Mouse (Mus musculus) urinary bladder, postnatal 4 days (tissue): ENCODE data around the gene Actl6a.
"Not testable (repeated sequence)": the region's sequence is repeated elsewhere in the genome, so short reads cannot be mapped to it uniquely, and the experiment has no call there.

Experiments
- DNase-seq, 2 experiments: peaks; one replicate each; pipeline ENCODE4 v3.0.0; 2021 to 2022; ENCODE audit warnings: low spot score in 2 of 2

Actl6a gene

DNA sequence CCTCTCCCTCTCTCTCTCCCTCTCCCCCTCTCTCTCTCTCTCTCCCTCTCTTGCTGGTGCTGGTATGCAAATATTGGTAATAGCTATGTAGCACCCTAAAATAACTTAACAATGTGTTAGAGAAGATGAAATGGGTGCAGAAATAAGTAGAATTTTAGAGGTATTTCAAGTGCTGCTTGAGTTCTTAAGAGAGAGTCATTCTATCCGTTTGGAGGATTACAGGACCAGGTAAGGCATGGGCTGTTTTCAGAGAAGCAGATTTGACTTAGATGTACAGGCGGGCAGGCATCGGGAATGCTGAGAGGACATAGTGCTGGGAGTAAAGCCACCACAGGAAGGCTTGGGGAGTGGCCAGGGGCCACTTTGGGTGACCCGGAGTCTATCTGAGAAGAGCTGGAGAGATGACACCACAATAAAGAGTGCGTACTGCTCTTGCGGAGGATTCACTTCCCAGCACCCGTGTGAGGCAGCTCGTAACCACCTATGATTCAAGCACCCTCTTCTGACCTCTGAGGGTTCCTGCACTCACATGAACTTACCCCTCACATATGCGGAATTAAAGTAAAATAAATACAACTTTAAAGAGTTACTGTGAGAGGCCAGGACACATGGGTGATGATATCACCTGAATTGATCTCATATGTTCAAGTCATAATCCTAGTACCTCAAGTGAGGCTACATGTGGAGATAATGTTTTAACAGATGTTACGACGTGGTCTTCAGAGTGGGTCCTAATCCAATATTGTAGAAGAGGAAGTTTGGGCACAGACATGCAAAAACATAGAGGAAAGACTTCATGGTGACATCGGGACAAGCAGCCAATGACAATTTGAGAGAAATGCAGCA, 11.1 kb upstream of the Actl6a start:
- no peak for DNase-seq

DNA sequence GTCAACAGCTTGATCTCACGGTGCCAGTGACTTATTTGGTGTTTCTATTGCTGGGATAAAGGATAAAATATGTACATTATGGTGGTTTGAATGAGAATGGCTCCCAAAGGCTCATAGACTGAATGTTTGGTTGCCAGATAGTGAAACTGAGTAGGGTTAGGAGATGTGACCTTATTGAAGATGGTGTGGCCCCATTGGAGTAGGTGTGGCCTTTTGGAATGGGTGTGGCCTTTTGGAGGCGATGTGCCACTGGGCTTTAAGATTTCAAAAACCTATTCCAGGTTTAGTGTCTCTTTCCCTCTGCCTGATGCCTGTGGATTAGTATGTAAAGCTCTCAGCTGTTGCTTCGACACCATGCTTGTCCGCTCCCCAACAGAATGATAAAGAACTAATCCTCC, 10.5 kb upstream of the Actl6a start:
- DNase-seq, result no peak

DNA sequence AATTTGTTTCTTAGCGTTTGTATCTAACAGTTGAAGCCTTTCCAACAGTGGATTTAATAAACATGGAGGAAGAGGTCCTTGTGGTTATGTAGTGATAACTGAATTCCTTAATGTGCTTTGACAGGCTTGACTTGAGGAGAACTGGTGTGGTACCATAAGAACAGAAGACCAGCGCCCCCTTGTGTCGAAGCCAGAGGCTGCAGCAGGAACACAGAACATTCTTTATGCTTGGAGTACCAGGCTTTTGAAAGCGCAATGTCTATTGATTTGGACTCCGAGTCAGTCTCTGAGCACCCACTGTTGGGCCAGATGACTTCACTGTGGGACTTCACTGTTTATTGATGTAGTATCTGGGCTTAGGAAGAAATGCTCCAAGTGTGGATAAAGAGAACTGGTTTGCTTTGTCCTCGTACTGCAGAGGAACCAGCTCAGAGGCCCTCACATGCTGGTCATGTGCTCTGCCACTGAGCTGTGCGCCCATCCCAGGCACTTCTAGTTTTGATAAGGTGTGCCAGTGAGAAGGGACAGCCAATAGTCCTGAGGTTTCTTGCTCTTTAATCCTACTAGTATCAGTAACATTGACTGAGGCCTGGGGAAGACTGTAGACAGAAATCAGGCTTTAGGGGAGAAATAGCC, 7.8 kb upstream of the Actl6a start:
- peak; percentile 66 to 90 for DNase-seq

DNA sequence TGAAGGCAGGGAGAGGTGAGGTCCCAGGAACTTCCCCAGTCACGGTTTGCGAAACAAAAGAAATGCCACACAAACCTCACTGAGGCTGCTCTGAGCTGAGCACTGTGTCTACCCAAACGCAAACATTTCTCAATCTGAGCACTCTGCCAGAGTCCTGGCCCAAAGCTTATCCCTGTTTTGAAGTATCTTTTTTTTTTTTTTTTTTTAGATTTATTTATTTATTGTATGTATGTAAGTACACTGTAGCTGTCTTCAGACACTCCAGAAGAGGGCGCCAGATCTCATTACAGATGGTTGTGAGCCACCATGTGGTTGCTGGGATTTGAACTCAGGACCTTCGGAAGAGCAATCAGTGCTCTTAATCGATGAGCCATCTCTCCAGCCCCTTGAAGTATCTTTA, 2.1 kb upstream of the Actl6a start:
- not testable (repeated sequence) for DNase-seq

DNA sequence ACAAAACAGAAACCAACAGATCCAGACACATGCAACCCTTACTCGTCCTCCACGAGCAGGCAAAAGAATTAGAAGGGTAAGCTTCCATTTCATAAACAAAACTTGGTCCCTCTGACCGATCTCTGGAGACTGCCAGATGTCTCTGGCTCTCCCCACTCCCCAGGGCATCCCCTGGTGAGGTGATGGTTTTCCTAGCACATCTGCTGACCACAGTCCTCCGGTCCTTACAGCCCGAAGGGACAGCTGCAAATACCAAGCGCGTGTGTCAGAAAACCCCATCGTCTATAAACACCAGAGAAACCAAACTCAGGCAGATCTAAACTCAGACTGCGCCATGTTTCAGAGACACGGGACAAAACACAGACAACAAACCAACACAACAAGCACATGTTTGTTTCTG, 1.5 kb upstream of the Actl6a start:
- not testable (repeated sequence) for DNase-seq

DNA sequence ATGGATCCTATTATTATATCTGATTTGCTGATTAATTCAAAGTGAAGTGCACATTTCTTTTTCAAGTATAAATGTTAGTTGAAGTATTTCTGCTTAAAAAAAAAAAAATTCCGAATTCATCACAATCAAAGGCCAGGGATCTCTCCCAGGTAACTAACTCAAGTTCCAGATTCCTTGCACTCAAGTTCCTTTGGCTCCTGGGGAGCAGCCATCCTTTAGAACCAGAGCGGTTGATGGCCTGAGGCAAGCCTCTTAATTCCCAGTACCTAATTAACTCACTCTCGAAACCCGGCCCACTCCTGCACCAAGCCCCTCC, 1.9 kb downstream of the Actl6a start:
- no peak for DNase-seq

DNA sequence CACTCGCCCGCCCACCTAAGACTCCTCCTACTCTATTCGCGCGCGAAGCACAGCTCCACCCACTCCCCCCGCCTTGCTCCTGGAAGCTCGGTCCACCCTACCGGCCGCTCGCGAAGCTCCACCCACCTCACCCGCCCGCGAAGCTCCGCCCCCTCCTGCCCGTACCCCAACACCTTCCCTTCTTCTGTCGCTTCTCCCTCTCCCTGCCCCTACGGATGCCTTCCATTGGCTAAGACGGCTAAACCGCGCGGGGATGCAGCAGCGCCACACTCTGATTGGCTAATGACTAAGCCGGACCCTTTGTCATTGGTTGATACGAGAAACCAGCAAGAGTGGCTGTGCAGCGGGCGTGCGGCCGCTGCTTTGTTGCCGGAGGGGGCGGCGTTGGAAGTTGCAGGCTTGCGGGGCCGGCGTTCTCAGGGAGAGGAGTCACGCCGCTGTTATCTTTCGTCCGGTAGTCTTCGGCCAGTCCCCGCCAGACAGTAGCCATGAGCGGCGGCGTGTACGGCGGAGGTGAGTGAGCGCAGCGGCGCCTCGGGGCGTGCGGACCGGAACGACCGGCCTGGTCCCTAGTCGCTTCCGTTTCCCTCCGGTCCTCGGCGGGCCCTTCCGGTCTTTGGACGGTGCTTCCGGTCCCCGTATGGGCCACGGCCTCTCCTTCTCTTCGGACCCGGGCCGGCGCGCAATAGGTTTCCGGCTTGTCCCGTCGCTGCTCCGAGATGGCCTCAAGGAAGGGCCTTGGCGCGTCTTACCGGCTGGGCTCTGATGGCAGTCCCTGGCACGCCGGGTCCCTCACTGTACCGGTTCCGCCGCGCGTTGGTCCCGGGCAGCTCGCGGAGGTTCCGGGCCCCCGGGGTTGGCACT, 2.5 kb downstream of the Actl6a start:
- peak; percentile 96 to 99 for DNase-seq

DNA sequence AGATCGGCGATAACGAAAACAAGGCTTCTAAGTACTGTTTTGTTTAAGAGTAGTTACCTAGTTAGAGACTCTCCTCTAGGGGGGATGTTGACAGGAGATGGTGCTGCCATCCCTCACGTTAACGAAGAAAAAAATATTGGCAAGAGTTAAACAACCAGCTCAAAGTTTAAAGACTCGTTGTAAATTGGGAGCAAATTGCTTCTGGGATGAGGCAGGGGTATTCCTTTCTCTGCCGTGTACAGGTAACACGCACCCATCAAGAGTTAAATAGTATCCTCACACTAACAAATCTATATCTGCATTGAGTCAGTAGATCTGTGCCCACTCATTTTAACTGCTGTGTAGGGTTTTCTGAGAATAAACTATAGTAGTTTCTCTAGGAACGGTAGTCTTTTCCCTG, 3.3 kb downstream of the Actl6a start:
- DNase-seq, result no peak

DNA sequence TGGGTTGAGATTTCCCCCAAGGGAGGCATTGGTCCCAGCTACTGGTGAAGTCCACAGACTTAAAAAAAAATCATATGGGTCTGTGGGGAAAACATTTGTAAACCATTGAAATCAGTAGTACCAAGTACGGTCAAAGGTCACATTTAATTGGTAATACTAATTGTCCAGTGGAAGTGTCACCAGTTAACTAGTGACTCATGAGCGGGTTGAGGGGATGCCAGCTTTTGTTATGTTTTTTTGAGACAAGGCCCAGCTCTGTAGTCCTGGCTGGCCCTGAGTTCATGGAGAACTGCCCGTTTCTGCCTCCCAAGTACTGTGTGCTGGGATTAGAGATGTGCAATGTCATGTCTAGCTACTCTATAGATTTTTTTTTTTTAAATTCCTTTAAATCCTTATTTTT, 7.6 kb downstream of the Actl6a start:
- no peak for DNase-seq

DNA sequence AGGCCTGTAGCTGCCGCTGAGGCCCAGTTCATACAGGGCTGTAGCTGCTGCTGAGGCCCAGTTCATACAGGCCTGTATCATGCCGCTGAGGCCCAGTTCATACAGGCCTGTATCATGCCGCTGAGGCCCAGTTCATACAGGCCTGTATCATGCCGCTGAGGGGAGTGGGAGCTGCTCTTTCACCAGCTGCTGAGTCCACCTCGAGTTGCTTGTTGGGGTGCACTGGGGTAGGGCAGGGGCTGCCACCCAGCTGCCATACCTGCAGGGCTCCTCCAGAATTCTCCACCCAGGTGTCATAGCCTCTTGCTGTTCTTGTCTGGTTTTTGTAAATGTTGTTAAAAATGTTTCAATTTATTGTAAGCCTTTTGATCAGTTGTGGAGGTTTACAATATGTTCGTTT, 11.3 kb downstream of the Actl6a start:
- not testable (repeated sequence) for DNase-seq

DNA sequence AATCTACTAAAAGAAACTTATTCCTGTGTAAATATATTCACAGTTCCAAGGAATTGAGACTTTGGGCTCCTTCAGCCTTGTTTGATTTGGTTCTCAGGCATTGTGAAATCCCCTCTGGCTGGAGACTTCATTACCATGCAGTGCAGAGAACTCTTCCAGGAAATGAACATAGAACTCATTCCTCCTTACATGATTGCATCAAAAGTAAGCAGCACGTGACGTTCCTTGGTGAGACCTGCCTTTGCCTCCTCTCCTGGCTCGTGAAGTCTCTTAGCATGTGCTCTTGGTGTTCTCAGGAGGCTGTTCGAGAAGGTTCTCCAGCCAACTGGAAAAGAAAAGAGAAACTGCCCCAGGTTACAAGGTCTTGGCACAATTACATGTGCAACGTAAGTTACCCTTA, 12.2 kb downstream of the Actl6a start:
- DNase-seq, result no peak

DNA sequence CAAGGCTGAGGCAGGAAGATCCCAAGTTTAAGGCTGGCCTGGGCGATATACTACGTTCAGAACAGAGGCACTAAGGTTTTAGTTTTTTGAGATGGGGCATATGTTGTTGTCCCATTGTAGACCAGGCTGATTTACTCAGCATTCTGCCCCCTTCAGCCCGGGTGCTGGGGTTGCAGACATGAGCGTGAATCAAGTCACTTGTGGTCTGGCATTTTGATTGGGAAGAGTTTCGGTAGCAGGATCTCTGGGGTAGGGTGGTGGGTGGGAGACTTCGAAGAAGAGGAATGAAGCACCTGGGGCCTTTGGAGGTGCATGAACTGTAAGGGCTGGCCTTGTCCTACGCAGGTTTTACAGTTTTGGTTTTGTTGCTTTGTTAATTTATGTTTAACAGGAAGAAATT, 18.1 kb downstream of the Actl6a start:
- no peak for DNase-seq

DNA sequence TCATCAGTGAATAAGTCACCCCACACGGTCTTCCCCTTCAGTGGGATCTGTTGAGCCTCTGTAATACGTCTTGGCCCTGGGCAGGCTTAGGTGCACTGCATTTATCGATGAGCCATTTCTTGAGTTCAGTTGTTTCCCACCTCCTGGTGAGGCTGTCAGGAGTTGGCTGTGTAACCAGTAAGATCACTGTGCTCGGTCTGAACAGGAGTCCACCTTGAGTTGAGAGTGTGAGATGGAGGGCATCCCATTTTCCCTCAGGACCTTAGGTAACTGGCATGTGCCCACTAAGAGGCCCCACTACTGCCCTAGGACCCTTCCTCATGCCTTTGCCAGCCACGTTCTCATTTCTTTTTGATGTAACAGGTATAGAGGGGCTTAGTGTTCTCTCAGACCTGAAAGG, 19.9 kb downstream of the Actl6a start:
- DNase-seq, result no peak

DNA sequence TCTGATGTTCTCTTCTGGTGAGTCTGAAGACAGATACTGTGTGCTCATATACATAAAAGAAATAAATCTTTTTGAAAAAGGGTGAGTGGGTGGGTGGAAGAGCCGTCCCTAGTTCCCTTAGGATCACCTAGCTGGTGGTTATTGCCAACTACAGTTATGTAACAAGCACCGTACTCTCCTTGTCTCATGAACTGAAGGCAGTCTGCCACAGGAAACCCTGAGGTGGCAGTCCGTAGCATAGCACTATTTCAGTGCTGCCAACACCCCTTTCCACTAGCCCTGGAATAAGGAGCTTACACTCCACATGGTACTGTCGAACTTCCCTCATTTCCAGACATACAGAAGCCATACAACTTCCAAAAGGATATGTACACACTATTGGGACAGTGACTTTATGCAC, 21.8 kb downstream of the Actl6a start:
- no peak for DNase-seq

DNA sequence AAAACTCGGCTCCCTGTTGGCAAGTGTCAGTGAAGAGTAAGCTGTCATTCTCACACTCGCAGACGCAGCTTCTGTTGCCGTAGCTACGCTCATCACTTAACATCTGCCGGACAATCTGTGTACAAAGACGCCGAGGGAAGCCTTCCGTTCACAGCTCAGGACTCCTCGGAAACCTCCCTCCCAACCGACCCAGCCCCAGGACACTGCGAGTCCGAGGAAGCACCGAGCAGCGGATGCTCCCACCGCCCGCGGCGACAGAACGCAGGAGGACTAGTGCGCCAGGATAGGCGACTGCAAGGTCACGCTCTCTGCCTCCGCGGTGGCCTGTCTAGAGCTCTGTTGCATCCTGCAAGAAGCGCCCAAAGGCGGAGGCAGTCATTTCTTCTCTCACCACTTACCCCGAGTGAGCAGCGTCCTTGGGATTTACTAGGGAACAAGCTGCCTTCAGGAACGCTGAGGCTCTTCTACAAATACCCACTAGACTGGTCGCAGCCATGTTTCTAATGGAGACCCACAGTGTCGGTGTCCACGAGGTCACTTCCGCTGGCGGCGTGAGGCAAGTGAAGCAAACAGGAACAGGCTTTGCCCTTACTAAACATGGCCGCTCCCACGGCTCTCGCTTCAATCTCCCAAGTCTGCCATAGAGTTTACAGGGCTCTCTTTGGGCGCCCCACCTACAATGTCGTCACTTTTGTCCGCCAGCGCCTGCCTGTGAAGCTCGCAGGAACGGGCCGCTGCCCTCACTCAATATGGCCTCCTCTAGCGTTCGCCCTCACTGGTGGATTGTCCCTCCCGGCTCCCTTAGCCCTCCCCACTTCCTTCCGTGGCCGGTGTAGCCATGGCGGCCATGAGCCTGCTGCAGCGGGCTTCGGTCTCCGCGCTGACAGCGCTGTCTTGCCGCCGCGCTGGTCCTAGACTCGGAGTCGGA, 30.4 kb downstream of the Actl6a start, which contains the start of gene Ndufb5:
TSS of gene Ndufb5 (plus strand) at position 747 of the 928 bp plus-strand sequence.
- peak; percentile 95 to 98 for DNase-seq

DNA sequence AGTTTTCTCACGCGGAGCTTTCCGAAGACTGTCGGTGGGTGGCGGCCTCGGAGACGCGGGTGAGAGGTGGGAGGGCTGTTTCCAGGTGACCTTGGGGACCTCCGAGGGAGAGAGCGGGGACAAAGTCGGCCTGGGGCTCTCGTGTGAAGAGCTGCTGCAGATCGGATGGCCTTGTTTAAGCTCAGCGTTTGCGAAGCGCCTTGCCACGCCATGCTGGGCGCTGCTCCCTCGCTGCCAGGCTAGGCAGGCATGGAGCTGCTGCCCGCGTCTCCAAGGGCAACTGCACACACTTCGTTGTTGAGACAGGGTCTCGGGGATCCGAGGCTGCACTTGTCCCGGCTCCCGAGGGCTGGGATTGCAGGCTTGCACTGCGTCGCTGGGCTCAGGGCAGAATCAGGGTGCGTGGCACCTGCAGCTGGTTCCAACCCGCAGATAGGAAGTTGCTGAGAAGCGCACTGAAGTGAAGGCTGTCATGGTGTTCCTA, 31.1 kb downstream of the Actl6a start, which contains the start of gene Mrpl47:
TSS of gene Mrpl47 (minus strand) at position 434 of the 484 bp plus-strand sequence.
- no peak for DNase-seq

DNA sequence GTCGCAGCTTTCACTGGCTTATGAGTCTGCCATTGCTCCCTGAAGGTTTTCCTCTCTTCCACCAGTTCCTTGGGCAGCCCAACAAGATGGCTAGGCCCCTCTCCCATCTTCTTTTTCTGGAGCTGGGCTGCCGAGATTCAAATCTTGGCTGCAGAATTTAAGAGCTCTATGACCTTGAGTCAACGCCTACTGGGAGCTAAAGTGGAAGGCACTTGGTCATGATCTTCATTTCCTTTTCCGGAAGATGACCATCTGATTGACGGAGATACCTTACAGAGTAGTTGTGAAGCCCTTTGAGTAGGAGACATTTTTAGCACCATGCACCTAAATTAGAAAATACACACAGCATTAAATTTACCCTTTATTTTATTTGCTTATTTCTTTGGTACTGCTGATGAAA, 32.5 kb downstream of the Actl6a start:
- DNase-seq, result no peak

DNA sequence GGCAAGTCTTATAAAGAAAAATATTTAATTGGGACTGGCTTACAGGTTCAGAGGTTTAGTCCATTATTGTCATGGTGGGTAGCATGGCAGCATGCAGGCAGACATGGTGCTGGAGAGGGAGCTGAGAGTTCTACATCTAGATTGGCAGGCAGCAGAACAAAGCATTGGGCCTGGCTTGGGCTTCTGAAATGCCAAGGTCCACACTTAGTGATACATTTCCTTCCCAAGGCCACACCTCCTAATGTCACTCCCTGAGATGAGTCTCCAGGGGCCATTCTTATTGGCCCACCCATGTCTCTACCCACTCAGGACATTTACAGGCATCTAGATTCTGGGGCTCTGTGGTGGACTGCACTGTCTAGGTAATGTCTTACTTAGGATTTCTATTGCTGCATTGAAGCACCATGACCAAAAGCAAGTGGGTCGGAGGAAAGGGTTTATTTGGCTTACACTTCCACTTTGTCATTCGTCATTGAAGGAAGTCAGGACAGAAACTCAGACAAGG, 36.2 kb downstream of the Actl6a start:
- DNase-seq, result no peak

DNA sequence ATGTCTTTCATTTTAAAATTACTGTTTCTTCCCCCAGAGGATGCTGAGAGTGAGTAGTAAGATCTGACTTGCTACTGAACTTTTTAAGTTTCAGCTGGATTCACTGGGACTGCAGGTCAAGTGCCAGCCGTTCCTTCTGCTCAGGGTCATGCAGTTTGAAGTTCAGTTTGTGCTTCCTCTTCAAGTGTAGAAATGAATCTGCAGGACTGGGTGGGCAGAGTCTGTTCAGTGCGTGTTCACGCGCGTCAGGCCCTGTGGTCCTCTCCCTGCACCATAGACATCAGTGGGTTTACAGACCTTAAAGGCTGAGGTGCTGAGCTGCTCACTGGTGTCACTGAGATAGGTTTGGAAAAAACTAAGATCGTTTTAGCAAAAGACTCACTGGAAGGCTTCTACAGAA, 38.9 kb downstream of the Actl6a start:
- no peak for DNase-seq

DNA sequence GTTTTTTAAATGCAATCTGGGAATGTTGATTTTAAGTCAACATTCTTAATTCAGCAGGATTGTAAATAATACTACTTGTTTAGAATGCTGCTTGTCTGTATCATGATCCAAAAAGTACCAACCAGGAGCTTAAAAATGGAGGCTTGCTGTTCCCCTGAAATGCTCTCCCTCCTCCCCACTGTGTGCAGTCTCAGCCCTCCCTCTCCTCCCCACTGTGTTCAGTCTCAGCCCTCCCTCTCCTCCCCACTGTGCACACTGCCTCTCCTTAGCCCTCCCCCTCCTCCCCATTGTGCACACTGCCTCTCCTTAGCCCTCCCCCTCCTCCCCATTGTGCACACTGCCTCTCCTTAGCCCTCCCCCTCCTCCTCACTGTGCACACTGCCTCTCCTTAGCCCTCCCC, 39.3 kb downstream of the Actl6a start:
- not testable (repeated sequence) for DNase-seq

DNA sequence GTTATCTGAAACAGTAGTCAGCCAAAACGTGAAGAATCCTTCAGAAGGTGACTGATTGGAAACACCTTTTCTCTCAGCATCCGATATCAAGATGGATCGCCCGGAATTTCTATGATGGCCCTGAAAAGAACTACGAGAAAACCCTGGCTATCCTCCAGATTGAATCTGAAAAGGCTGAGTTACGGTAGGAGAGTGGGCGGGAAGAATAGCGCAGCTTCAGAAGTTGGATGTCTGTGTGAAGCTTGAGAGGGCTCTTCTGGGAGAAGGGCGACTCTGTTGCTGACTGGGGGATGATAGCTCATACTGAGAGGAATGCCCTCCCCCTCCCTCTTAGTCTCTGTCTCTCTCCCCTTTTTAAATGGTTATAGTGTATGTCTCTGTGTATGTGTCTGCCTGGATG, 42.3 kb downstream of the Actl6a start:
- DNase-seq, result no peak
